Mouse (Mus musculus): Measurements from ENCODE around the gene Armc2.

DNA sequence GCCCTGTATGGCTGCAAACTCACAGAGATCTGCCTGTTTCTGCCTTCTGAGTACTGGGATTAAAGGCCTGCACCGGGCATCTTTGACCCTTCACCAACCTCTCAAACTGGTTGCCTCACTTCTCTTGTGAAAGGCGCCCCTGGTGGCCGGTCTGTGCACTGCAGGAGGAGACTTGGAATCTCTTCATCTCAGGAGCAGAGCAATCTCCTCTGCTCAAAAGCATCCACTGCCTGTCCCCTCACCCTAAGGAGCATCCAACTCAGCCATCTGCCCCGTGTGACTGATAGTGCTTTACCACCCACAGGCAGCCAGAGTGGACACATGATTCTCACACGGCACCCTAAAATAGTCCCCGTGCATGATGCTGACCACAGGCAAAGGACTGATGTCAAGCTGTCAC, 84.7 kb downstream of the Armc2 start:
- peak; percentile 64 for TF ChIP-seq CTCF (IDR thresholded peaks at IDR 0.05; ENCODE audit: low read depth)
- no peak for TF ChIP-seq EP300 (IDR thresholded peaks at IDR 0.05; ENCODE audit: low read depth)
